Mouse (Mus musculus) forelimb bud, embryonic 11.5 days (tissue): ENCODE results near the gene Cox7b2.
"Not testable (repeated sequence)": the region's sequence is repeated elsewhere in the genome, so short reads cannot be mapped to it uniquely, and the experiment has no call there.

Experiments
- DNase-seq: peaks from one replicate; pipeline ENCODE4 v3.0.0-alpha.2; 2012; ENCODE audit warnings: low read depth, low spot score

The Cox7b2 gene

GRCm38 (mm10) chr5:71548079-71548478 lies at the start of gene Cox7b2:
Gene Cox7b2 (minus strand): TSS chr5:71548205.
- DNase-seq, result no peak

GRCm38 (mm10) chr5:71595321-71595720 lies 47.3 kb upstream of the Cox7b2 start:
- DNase-seq, result no peak

GRCm38 (mm10) chr5:71593745-71594255 lies 45.8 kb upstream of the Cox7b2 start:
- no peak for DNase-seq

- DNase-seq, result no peak
Observed at GRCm38 (mm10) chr5:71571646-71572237, 23.7 kb upstream of the Cox7b2 start.

- peak; percentile 18 for DNase-seq
Observed at GRCm38 (mm10) chr5:71545554-71545953, 2.5 kb downstream of the Cox7b2 start.

GRCm38 (mm10) chr5:71525486-71525885 lies 22.5 kb downstream of the Cox7b2 start:
- not testable (repeated sequence) for DNase-seq

GRCm38 (mm10) chr5:71502058-71502678 lies 45.8 kb downstream of the Cox7b2 start:
- DNase-seq, result peak; percentile 67

GRCm38 (mm10) chr5:71495621-71496020 lies 52.4 kb downstream of the Cox7b2 start:
- no peak for DNase-seq

GRCm38 (mm10) chr5:71456957-71457356 lies 91.0 kb downstream of the Cox7b2 start:
- no peak for DNase-seq

GRCm38 (mm10) chr5:71440174-71440573 lies 107.8 kb downstream of the Cox7b2 start:
- no peak for DNase-seq
